Mouse (Mus musculus): Measurements from ENCODE around the gene Ksr1.

Ksr1 gene

GRCm38 (mm10) chr11:79093986-79094695, 52.1 kb downstream of the Ksr1 start:
- no peak for DNase-seq (ENCODE audit: low read depth)

- DNase-seq (ENCODE audit: low read depth): no peak
Observed at GRCm38 (mm10) chr11:79093386-79093906, 52.8 kb downstream of the Ksr1 start.

GRCm38 (mm10) chr11:79092802-79093201, 53.4 kb downstream of the Ksr1 start:
- DNase-seq (ENCODE audit: low read depth): no peak

- no peak for DNase-seq (ENCODE audit: low read depth)
Observed at GRCm38 (mm10) chr11:79092245-79092644, 54.0 kb downstream of the Ksr1 start.

GRCm38 (mm10) chr11:79089756-79090155, 56.5 kb downstream of the Ksr1 start:
- no peak for DNase-seq (ENCODE audit: low read depth)

- DNase-seq (ENCODE audit: low read depth): no peak
Observed at GRCm38 (mm10) chr11:79089027-79089426, 57.2 kb downstream of the Ksr1 start.

GRCm38 (mm10) chr11:79088325-79088724, 57.9 kb downstream of the Ksr1 start:
- DNase-seq (ENCODE audit: low read depth): no peak

- no peak for DNase-seq (ENCODE audit: low read depth)
Observed at GRCm38 (mm10) chr11:79087731-79088311, 58.4 kb downstream of the Ksr1 start.

GRCm38 (mm10) chr11:79086787-79087186, 59.4 kb downstream of the Ksr1 start:
- no peak for DNase-seq (ENCODE audit: low read depth)

- DNase-seq (ENCODE audit: low read depth): no peak
Observed at GRCm38 (mm10) chr11:79085059-79085458, 61.1 kb downstream of the Ksr1 start.

GRCm38 (mm10) chr11:79083018-79083441, 63.2 kb downstream of the Ksr1 start:
- no peak for DNase-seq (ENCODE audit: low read depth)

- DNase-seq (ENCODE audit: low read depth): peak; percentile 95
Observed at GRCm38 (mm10) chr11:79080965-79081891, 65.0 kb downstream of the Ksr1 start.

GRCm38 (mm10) chr11:79080081-79080480, 66.1 kb downstream of the Ksr1 start:
- no peak for DNase-seq (ENCODE audit: low read depth)

GRCm38 (mm10) chr11:79076484-79076883, 69.7 kb downstream of the Ksr1 start:
- DNase-seq (ENCODE audit: low read depth): no peak

GRCm38 (mm10) chr11:79075044-79075443, 71.2 kb downstream of the Ksr1 start:
- DNase-seq (ENCODE audit: low read depth): no peak

- no peak for DNase-seq (ENCODE audit: low read depth)
Observed at GRCm38 (mm10) chr11:79074611-79075010, 71.6 kb downstream of the Ksr1 start.

- DNase-seq (ENCODE audit: low read depth): no peak
Observed at GRCm38 (mm10) chr11:79073583-79073982, 72.6 kb downstream of the Ksr1 start.

GRCm38 (mm10) chr11:79072108-79072507, 74.1 kb downstream of the Ksr1 start:
- DNase-seq (ENCODE audit: low read depth): no peak

- DNase-seq (ENCODE audit: low read depth): no peak
Observed at GRCm38 (mm10) chr11:79071082-79071972, 74.9 kb downstream of the Ksr1 start.

GRCm38 (mm10) chr11:79069453-79070153, 76.6 kb downstream of the Ksr1 start:
- DNase-seq (ENCODE audit: low read depth): no peak

GRCm38 (mm10) chr11:79067172-79067571, 79.0 kb downstream of the Ksr1 start:
- DNase-seq (ENCODE audit: low read depth): no peak

All from fibroblast of lung, adult 2 months (primary cell).